Mouse (Mus musculus) CH12.LX (cell line): ENCODE results near the gene Fgf11. TPM values are rescaled to one million over a fixed set of nuclear protein-coding genes. Genes with fewer than 3 reads are reported as not detected.

Source experiments
- DNase-seq: peaks from one replicate; pipeline ENCODE4 v3.0.0-alpha.2; 2013; ENCODE audit errors: extremely low read depth
- H3K27ac ChIP-seq: 2 replicates; pipeline ENCODE4 v1.5.1; 2012; ENCODE audit warnings: low read depth, mild to moderate bottlenecking, control low read depth, moderate library complexity; ENCODE audit not compliant: insufficient read depth
- H3K27me3 ChIP-seq: replicated peaks from 2 replicates; pipeline ENCODE3; 2012; ENCODE audit warnings: inconsistent platforms
- H3K36me3 ChIP-seq, 2 experiments: replicated peaks in 1 of 2; 2 replicates each; pipeline versions ENCODE3 to v1.6.1; 2012; ENCODE audit warnings: inconsistent platforms in 1 of 2, low read length in 1 of 2, mild to moderate bottlenecking in 1 of 2, mixed read lengths in 1 of 2, moderate library complexity in 1 of 2; ENCODE audit not compliant: control insufficient read depth in 1 of 2, insufficient read depth in 1 of 2
- H3K4me1 ChIP-seq, 2 experiments: 2 replicates each; pipeline ENCODE4 v1.6.1; 2012; ENCODE audit warnings: inconsistent platforms in 1 of 2, moderate library complexity in 1 of 2; ENCODE audit not compliant: insufficient read depth in 2 of 2, control insufficient read depth in 1 of 2
- H3K4me2 ChIP-seq: 2 replicates; pipeline ENCODE4 v1.6.1; 2012; ENCODE audit warnings: low read depth, mild to moderate bottlenecking, control low read depth; ENCODE audit not compliant: poor library complexity, insufficient read depth, severe bottlenecking
- H3K4me3 ChIP-seq, 3 experiments: fragments of 150-350 bp in 1 of 3; sonication (generic) in 1 of 3; replicated peaks in 1 of 3; 2 replicates each; pipeline versions ENCODE3 to v1.5.1; 2011 to 2012; ENCODE audit warnings: low read depth in 2 of 3, low read length in 2 of 3, mild to moderate bottlenecking in 2 of 3, moderate library complexity in 2 of 3, control low read depth in 1 of 3, improper control_type of control experiment in 1 of 3, inconsistent platforms in 1 of 3, mixed read lengths in 1 of 3; ENCODE audit not compliant: poor library complexity in 1 of 3
- H3K79me2 ChIP-seq: replicated peaks from 2 replicates; pipeline ENCODE4 v1.6.1; 2012; ENCODE audit warnings: mild to moderate bottlenecking, moderate library complexity; ENCODE audit not compliant: control insufficient read depth, poor library complexity, insufficient read depth, severe bottlenecking; ENCODE audit errors: extremely low read depth
- H3K9ac ChIP-seq: 2 replicates; pipeline ENCODE4 v1.6.1; 2012; ENCODE audit warnings: low read depth, mild to moderate bottlenecking, control low read depth, moderate library complexity; ENCODE audit not compliant: insufficient read depth
- H3K9me3 ChIP-seq: replicated peaks from 2 replicates; pipeline ENCODE3; 2012; ENCODE audit warnings: low read length, inconsistent platforms, mixed read lengths
- BHLHE40 ChIP-seq: IDR thresholded peaks from 2 replicates; pipeline ENCODE4 v1.6.1; 2011; ENCODE audit warnings: mild to moderate bottlenecking, low read depth, low read length, improper control_type of control experiment
- CTCF ChIP-seq, 2 experiments: IDR thresholded peaks in 1 of 2; conservative IDR thresholded peaks in 1 of 2; 2 replicates each; pipeline ENCODE4 v1.5.1; 2011 to 2012; ENCODE audit warnings: low read depth in 2 of 2, low read length in 2 of 2, improper control_type of control experiment in 1 of 2, inconsistent platforms in 1 of 2, mild to moderate bottlenecking in 1 of 2, moderate library complexity in 1 of 2
- E2F4 ChIP-seq: IDR thresholded peaks from 2 replicates; pipeline ENCODE4 v1.6.1; 2011; ENCODE audit warnings: low read depth, low read length, improper control_type of control experiment; ENCODE audit not compliant: insufficient replicate concordance
- ELF1 ChIP-seq: IDR thresholded peaks from 2 replicates; pipeline ENCODE4 v1.6.1; 2014; ENCODE audit warnings: low read depth, mild to moderate bottlenecking, inconsistent platforms, low read length, improper control_type of control experiment
- EP300 ChIP-seq: IDR thresholded peaks from 2 replicates; pipeline ENCODE4 v1.6.1; 2011; ENCODE audit warnings: low read length, improper control_type of control experiment
- GABPA ChIP-seq: IDR thresholded peaks from 2 replicates; pipeline ENCODE4 v1.6.1; 2012; ENCODE audit warnings: low read depth, low read length, improper control_type of control experiment, inconsistent platforms; ENCODE audit not compliant: insufficient replicate concordance
- JUN ChIP-seq: IDR thresholded peaks from 2 replicates; pipeline ENCODE4 v1.6.1; 2011; ENCODE audit warnings: low read depth, mild to moderate bottlenecking, low read length, improper control_type of control experiment, moderate library complexity; ENCODE audit not compliant: insufficient read depth
- KAT2A ChIP-seq: IDR thresholded peaks from 2 replicates; pipeline ENCODE4 v1.6.1; 2012; ENCODE audit warnings: low read length, improper control_type of control experiment, inconsistent platforms; ENCODE audit not compliant: insufficient replicate concordance
- MAX ChIP-seq: IDR thresholded peaks from 2 replicates; pipeline ENCODE4 v1.6.1; 2011; ENCODE audit warnings: low read length, improper control_type of control experiment
- NELFE ChIP-seq: IDR thresholded peaks from 2 replicates; pipeline ENCODE4 v1.6.1; 2011; ENCODE audit warnings: low read depth, low read length, improper control_type of control experiment
- NRF1 ChIP-seq: IDR thresholded peaks from 2 replicates; pipeline ENCODE4 v1.6.1; 2014; ENCODE audit warnings: low read depth, mild to moderate bottlenecking, inconsistent platforms, low read length, improper control_type of control experiment, moderate library complexity
- SIN3A ChIP-seq: IDR thresholded peaks from 2 replicates; pipeline ENCODE4 v1.6.1; 2012; ENCODE audit warnings: low read length, improper control_type of control experiment, inconsistent platforms
- SMC3 ChIP-seq: IDR thresholded peaks from 2 replicates; pipeline ENCODE4 v1.6.1; 2011; ENCODE audit warnings: low read depth, low read length, improper control_type of control experiment
- USF1 ChIP-seq: IDR thresholded peaks from 2 replicates; pipeline ENCODE4 v1.6.1; 2014; ENCODE audit warnings: low read depth, mild to moderate bottlenecking, inconsistent platforms, low read length, improper control_type of control experiment
- USF2 ChIP-seq: conservative IDR thresholded peaks from 2 replicates; pipeline ENCODE4 v1.6.1; 2011; ENCODE audit warnings: low read depth, low read length, improper control_type of control experiment
- ZC3H11A ChIP-seq: IDR thresholded peaks from 2 replicates; pipeline ENCODE4 v1.6.1; 2012; ENCODE audit warnings: low read depth, mild to moderate bottlenecking, inconsistent platforms, low read length, improper control_type of control experiment
- dilution Hi-C: fragments of 300-500 bp; cut with MboI; formaldehyde crosslinking; loops from 2 replicates; pipeline ENCODE4 v1.14.3; 2020; ENCODE audit warnings: low sequenced_read_pairs; ENCODE audit not compliant: extremely low pct_unique_long_range_greater_than_20kb, extremely low pct_ligation_motif_present
- in situ Hi-C: fragments of 300-500 bp; cut with MboI; formaldehyde crosslinking; loops from 3 replicates; pipeline ENCODE4 v1.14.3; 2019; ENCODE audit warnings: low sequenced_read_pairs, low pct_ligation_motif_present, low pct_unique_long_range_greater_than_20kb, mixed read lengths
- polyA plus RNA-seq: library from polyadenylated mRNA; unstranded; fragments of >175 nt; gene quantifications from 2 replicates; pipeline ENCODE4 v1.2.1, GENCODE M21; 2012; ENCODE audit warnings: low read depth; ENCODE audit not compliant: insufficient read length
- total RNA-seq, 2 experiments: library from RNA; depleted of rRNA; stranded (reverse); fragments of 300-350 nt in 1 of 2; fragments of >200 nt in 1 of 2; gene quantifications; 2 replicates each; pipeline ENCODE4 v1.2.3; 2012 to 2014

Fgf11 gene
- total and polyA plus RNA-seq, 3 experiments = 0.93 to 3.9 (median 1.8) TPM

DNA sequence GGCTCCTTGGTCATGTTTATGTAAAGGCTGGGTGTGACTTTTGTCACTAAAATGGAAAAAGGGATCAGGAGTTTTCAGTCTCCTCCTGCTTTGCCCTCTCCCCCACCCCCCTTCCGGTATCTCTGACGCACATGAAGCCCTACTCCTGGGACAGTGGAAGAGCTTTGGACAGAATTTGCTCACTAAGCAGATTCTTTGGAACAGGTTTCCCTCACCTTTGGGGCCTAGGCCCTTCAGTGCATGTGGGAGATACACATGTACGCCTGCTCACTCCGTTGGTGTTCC lies 34.1 kb downstream of the Fgf11 start:
- Histone ChIP-seq H3K27ac (no peak overlapping the region), H3K4me1 (peaks cover 13 to 21% of the 10 kb centered on the region in 2 experiments), H3K9me3 (no peaks in the 10 kb centered on the region), H3K4me3 (peak overlapping the region in 1 of 3 experiments; percentile 5)
- no peak for TF ChIP-seq EP300
- no peak for TF ChIP-seq ELF1
- TF ChIP-seq, all 38 proteins: peak for 0
- no peak for DNase-seq
- dilution Hi-C loops (no loop called here), in situ Hi-C loops (no loop called here)
- Histone ChIP-seq H3K27me3 (peaks cover 4% of the 10 kb centered on the region), H3K36me3 (no peaks in the 10 kb centered on the region), H3K9ac (no peak overlapping the region), H3K79me2 (no peaks in the 10 kb centered on the region; the same call in 1 of the 2 replicates), H3K4me2 (no peak overlapping the region)

DNA sequence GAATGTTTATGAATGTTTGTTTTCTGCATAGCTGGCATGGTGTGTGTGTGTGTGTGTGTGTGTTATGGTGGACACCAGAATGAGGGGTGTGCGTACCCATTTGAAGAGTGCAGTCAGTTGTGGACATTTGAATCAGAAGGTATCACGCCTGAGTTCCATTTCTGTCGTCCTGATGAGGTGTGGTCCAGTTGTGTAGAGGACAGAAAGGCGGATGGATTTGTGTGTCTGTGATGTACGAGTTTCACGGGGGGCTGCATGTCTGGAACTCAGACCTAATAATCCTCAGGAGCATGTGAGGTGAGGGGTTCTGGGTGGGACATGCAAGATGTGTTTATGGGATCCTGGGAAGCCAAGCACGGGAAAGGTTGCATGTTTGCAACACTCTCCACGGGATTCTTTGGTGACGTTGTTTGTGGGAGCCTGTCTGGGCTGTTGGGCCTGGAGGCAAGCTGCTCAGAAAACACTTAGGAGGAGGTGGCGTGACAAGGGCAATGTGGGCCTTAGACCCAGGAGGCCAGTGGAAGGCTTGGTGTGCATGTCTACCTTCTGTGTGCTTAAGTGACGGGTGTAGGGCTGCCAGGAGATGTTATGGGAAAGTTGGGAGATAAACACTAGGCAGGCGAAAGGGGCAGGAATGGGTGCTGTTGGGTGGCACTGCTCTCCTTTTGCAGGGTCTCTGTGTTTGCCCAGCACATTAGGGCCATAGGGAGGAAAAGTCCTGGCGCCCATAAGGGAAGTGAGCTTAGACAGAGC lies 34.6 kb downstream of the Fgf11 start:
- Histone ChIP-seq H3K9ac (peak overlapping the region; percentile 92; the same call in 1 of the 2 replicates), H3K4me1 (peaks cover 13 to 21% of the 10 kb centered on the region in 2 experiments), H3K36me3 (no peaks in the 10 kb centered on the region), H3K9me3 (no peaks in the 10 kb centered on the region), H3K4me3 (peak overlapping the region in 2 of 3 experiments; percentile 72 to 81), H3K27me3 (peaks cover 4% of the 10 kb centered on the region), H3K4me2 (peak overlapping the region; percentile 44), H3K27ac (no peak overlapping the region), H3K79me2 (no peaks in the 10 kb centered on the region; the same call in 1 of the 2 replicates)
- TF ChIP-seq JUN (no peak), ZC3H11A (no peak), NRF1 (no peak), SIN3A (no peak), MAX (no peak), USF2 (no peak), E2F4 (no peak), GABPA (no peak), KAT2A (no peak), CTCF (conservative IDR thresholded peaks at IDR 0.05 in 1 of 2, IDR thresholded peaks at IDR 0.05 in 1 of 2; ENCODE audit: low read depth in 2 of 2, low read length in 2 of 2) (no peak), NELFE (no peak), BHLHE40 (no peak), SMC3 (no peak), USF1 (no peak)
- dilution Hi-C loops = no loop called here
- in situ Hi-C loops = no loop called here
- DNase-seq = no peak
